Mouse (Mus musculus): ENCODE results near the gene Pgap1.

Pgap1 gene

GRCm38 (mm10) chr1:54520062-54520577 lies 37.4 kb downstream of the Pgap1 start:
- no peak for DNase-seq (ENCODE audit: low spot score)

- DNase-seq (ENCODE audit: low spot score) = no peak
Measured at GRCm38 (mm10) chr1:54513836-54514235, 43.6 kb downstream of the Pgap1 start.

- DNase-seq (ENCODE audit: low spot score) = no peak
Measured at GRCm38 (mm10) chr1:54498496-54498895, 59.0 kb downstream of the Pgap1 start.

- no peak for DNase-seq (ENCODE audit: low spot score)
Measured at GRCm38 (mm10) chr1:54496254-54496653, 61.2 kb downstream of the Pgap1 start.

- DNase-seq (ENCODE audit: low spot score) = no peak
Measured at GRCm38 (mm10) chr1:54493496-54493895, 64.0 kb downstream of the Pgap1 start.

GRCm38 (mm10) chr1:54492435-54492841 lies 65.0 kb downstream of the Pgap1 start:
- DNase-seq (ENCODE audit: low spot score) = peak; percentile 18

GRCm38 (mm10) chr1:54484744-54485420 lies 72.6 kb downstream of the Pgap1 start:
- no peak for DNase-seq (ENCODE audit: low spot score)

- DNase-seq (ENCODE audit: low spot score) = no peak
Measured at GRCm38 (mm10) chr1:54480491-54480890, 77.0 kb downstream of the Pgap1 start.

- no peak for DNase-seq (ENCODE audit: low spot score)
Measured at GRCm38 (mm10) chr1:54468662-54469061, 88.8 kb downstream of the Pgap1 start.

- DNase-seq (ENCODE audit: low spot score) = no peak
Measured at GRCm38 (mm10) chr1:54467366-54467765, 90.1 kb downstream of the Pgap1 start.

- no peak for DNase-seq (ENCODE audit: low spot score)
Measured at GRCm38 (mm10) chr1:54452116-54452515, 105.4 kb downstream of the Pgap1 start.

- no peak for DNase-seq (ENCODE audit: low spot score)
Measured at GRCm38 (mm10) chr1:54448833-54449232, 108.7 kb downstream of the Pgap1 start.

- DNase-seq (ENCODE audit: low spot score) = no peak
Measured at GRCm38 (mm10) chr1:54443641-54444040, 113.8 kb downstream of the Pgap1 start.

- DNase-seq (ENCODE audit: low spot score) = no peak
Measured at GRCm38 (mm10) chr1:54439080-54439476, 118.4 kb downstream of the Pgap1 start.

- peak; percentile 59 for DNase-seq (ENCODE audit: low spot score)
Measured at GRCm38 (mm10) chr1:54438340-54439079, 119.0 kb downstream of the Pgap1 start, which contains the start of gene Gtf3c3. Gene Gtf3c3, minus strand, starts transcription at chr1:54438971.

Data from lung, postnatal 25 days (tissue).